Mouse (Mus musculus) MEL (cell line): ENCODE results near the gene S100pbp. TPM values are rescaled to one million over a fixed set of nuclear protein-coding genes. Genes with fewer than 3 reads are reported as not detected.

Source experiments
- DNase-seq: peaks from one replicate; pipeline ENCODE4 v3.0.0; 2011; ENCODE audit warnings: low read depth, low spot score
- H3K27ac ChIP-seq: 2 replicates; pipeline ENCODE4 v1.5.1; 2012; ENCODE audit warnings: low read depth, mild to moderate bottlenecking, control low read depth, low read length, moderate library complexity; ENCODE audit not compliant: control insufficient read depth
- H3K27me3 ChIP-seq, 2 experiments: fragments of 150-350 bp in 1 of 2; sonication (generic) in 1 of 2; 2 replicates each; pipeline ENCODE4 v1.6.1; 2012; ENCODE audit warnings: low read length in 2 of 2, mild to moderate bottlenecking in 2 of 2, improper control_type of control experiment in 1 of 2, moderate library complexity in 1 of 2; ENCODE audit not compliant: insufficient read depth in 2 of 2, control insufficient read depth in 1 of 2
- H3K36me3 ChIP-seq, 2 experiments: 2 replicates each; pipeline ENCODE4 v1.6.1; 2012 to 2014; ENCODE audit warnings: low read length in 2 of 2, improper control_type of control experiment in 1 of 2, inconsistent platforms in 1 of 2, mild to moderate bottlenecking in 1 of 2; ENCODE audit not compliant: insufficient read depth in 2 of 2, control insufficient read depth in 1 of 2
- H3K4me1 ChIP-seq, 2 experiments: fragments of 150-350 bp in 1 of 2; sonication (generic) in 1 of 2; 2 replicates each; pipeline ENCODE4 v1.6.1; 2012; ENCODE audit warnings: low read length in 2 of 2, improper control_type of control experiment in 1 of 2, mild to moderate bottlenecking in 1 of 2; ENCODE audit not compliant: insufficient read depth in 2 of 2, control insufficient read depth in 1 of 2
- H3K4me3 ChIP-seq, 2 experiments: fragments of 150-350 bp in 1 of 2; sonication (generic) in 1 of 2; 2 replicates each; pipeline ENCODE4 v1.5.1; 2012; ENCODE audit warnings: low read depth in 2 of 2, low read length in 2 of 2, mild to moderate bottlenecking in 2 of 2, moderate library complexity in 2 of 2, control low read depth in 1 of 2, improper control_type of control experiment in 1 of 2; ENCODE audit not compliant: control insufficient read depth in 1 of 2, insufficient read depth in 1 of 2
- H3K79me2 ChIP-seq: 2 replicates; pipeline ENCODE4 v1.6.1; 2012; ENCODE audit warnings: mild to moderate bottlenecking, low read length, moderate library complexity; ENCODE audit not compliant: control insufficient read depth, poor library complexity, insufficient read depth
- H3K9ac ChIP-seq: 2 replicates; pipeline ENCODE4 v1.6.1; 2012; ENCODE audit warnings: low read depth, mild to moderate bottlenecking, control low read depth, low read length, moderate library complexity; ENCODE audit not compliant: control insufficient read depth, poor library complexity, severe bottlenecking
- H3K9me3 ChIP-seq: fragments of 150-350 bp; sonication (generic); replicated peaks from 2 replicates; pipeline ENCODE4 v1.6.1; 2012; ENCODE audit warnings: mild to moderate bottlenecking, low read length, improper control_type of control experiment, moderate library complexity; ENCODE audit not compliant: insufficient read depth
- EP300 ChIP-seq, 2 experiments: IDR thresholded peaks; 2 replicates each; pipeline ENCODE4 v1.6.1; 2011; ENCODE audit warnings: improper control_type of control experiment in 2 of 2, low read length in 2 of 2, low read depth in 1 of 2, mild to moderate bottlenecking in 1 of 2
- GATA1 ChIP-seq: IDR thresholded peaks from 2 replicates; pipeline ENCODE4 v1.6.1; 2011; ENCODE audit warnings: low read depth, low read length, improper control_type of control experiment
- MAX ChIP-seq: IDR thresholded peaks from 2 replicates; pipeline ENCODE4 v1.6.1; 2011; ENCODE audit warnings: low read length, improper control_type of control experiment
- NELFE ChIP-seq: IDR thresholded peaks from 2 replicates; pipeline ENCODE4 v1.6.1; 2011; ENCODE audit warnings: low read depth, low read length, improper control_type of control experiment
- POLR2A ChIP-seq, 2 experiments: IDR thresholded peaks; 2 replicates each; pipeline ENCODE4 v1.6.1; 2011 to 2012; ENCODE audit warnings: low read length in 2 of 2, mild to moderate bottlenecking in 2 of 2, control low read depth in 1 of 2, improper control_type of control experiment in 1 of 2, low read depth in 1 of 2, moderate library complexity in 1 of 2; ENCODE audit not compliant: control insufficient read depth in 1 of 2, insufficient read depth in 1 of 2, poor library complexity in 1 of 2
- SMC3 ChIP-seq: IDR thresholded peaks from 2 replicates; pipeline ENCODE4 v1.6.1; 2011; ENCODE audit warnings: low read depth, low read length, improper control_type of control experiment
- ZNF384 ChIP-seq: IDR thresholded peaks from 2 replicates; pipeline ENCODE4 v1.6.1; 2012; ENCODE audit warnings: low read depth, mild to moderate bottlenecking, inconsistent platforms, low read length, improper control_type of control experiment
- polyA plus RNA-seq, 2 experiments: library from polyadenylated mRNA; stranded (reverse) in 1 of 2; unstranded in 1 of 2; fragments of >175 nt in 1 of 2; fragments of >200 nt in 1 of 2; gene quantifications; 2 replicates each; pipeline versions ENCODE4 v1.2.1 to v1.2.4; 2012; ENCODE audit warnings: low replicate concordance in 2 of 2, low read depth in 1 of 2; ENCODE audit not compliant: insufficient read length in 2 of 2, insufficient read depth in 1 of 2, missing spikeins in 1 of 2
- total RNA-seq: library from RNA; depleted of rRNA; stranded (reverse); fragments of 300-350 nt; gene quantifications from 2 replicates; pipeline ENCODE4 v1.2.3, GENCODE M21; 2012

Gene S100pbp
- total and polyA plus RNA-seq, 3 experiments = 11.6 to 28.3 TPM; not detected in 1

- H3K4me3 ChIP-seq = peak overlapping the region; percentile 62 to 88
- H3K27ac ChIP-seq = peak overlapping the region; percentile 89
- H3K9me3 ChIP-seq = no peaks in the 10 kb centered on the region
- H3K79me2 ChIP-seq = peaks cover 56% of the 10 kb centered on the region
- 0 out of 4 replicates have a peak, but pooled peaks of 1 of the 2 experiments have one; percentile 38 for TF ChIP-seq POLR2A (IDR thresholded peaks at IDR 0.05; ENCODE audit: control insufficient read depth in 1 of 2, insufficient read depth in 1 of 2, low read depth in 1 of 2, low read length in 2 of 2, poor library complexity in 1 of 2)
- TF ChIP-seq MAX = no peak
- no peak for TF ChIP-seq EP300 (IDR thresholded peaks at IDR 0.05; ENCODE audit: low read depth in 1 of 2, low read length in 2 of 2)
- DNase-seq = peak; percentile 67
- peak overlapping the region; percentile 94 for H3K9ac ChIP-seq
- H3K4me1 ChIP-seq = peaks cover 6 to 16% of the 10 kb centered on the region in 2 experiments
- H3K27me3 ChIP-seq = no peaks in the 10 kb centered on the region
- peaks cover 23 to 26% of the 10 kb centered on the region in 2 experiments for H3K36me3 ChIP-seq
These were observed 1.0 kb upstream of the S100pbp start for GRCm38 (mm10) chr4:129190538-129190937.

DNA sequence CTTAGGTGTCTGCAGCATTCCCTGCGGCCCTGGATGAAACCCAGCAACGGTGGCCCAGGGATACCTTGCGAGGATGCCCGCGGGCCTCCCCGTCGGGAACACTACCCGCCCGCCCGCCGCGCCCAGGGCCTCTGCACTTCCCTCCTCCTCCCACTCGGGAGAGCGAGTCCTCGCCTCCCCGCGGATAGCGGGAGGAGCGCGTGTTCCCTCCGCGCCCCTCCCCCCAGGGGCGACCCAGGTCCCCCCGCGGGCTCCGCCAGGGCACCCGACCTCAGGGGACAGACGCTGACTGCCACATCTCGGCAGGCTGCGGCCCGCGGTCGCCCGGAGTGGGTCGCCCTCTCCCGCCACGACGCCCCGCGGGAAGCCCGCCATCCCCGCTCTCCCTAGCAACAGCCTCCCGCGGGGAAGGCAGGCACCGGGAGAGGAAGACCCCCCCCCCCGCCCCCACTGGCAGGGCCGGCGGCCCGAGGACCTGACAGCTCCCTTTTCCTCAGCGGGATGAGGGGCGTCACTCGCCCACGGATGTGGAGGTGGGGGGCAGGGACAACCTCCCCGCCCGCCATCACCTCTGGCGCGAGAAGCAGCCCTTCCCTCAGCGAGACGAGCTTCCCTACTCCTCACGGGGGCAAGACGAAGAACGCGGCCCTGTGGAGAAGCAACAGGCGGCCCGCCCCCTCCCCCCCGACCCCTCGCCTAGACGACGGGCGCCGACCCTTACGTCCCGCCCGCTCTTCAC lies 555 bp downstream of the S100pbp start:
- no peaks in the 10 kb centered on the region for H3K9me3 ChIP-seq
- no peak for TF ChIP-seq SMC3
- peak in 1 of 2 experiments; percentile 43; a peak in 2 of 4 replicates for TF ChIP-seq POLR2A (IDR thresholded peaks at IDR 0.05; ENCODE audit: control insufficient read depth in 1 of 2, insufficient read depth in 1 of 2, low read depth in 1 of 2, low read length in 2 of 2, poor library complexity in 1 of 2)
- no peak for TF ChIP-seq NELFE
- TF ChIP-seq, all 39 proteins: peak for 1
- Histone ChIP-seq H3K4me1 (peaks cover 6 to 19% of the 10 kb centered on the region in 2 experiments), H3K9ac (peak overlapping the region; percentile 90), H3K36me3 (peaks cover 15 to 28% of the 10 kb centered on the region in 2 experiments), H3K79me2 (peaks cover 45% of the 10 kb centered on the region), H3K27ac (peak overlapping the region; percentile 58), H3K27me3 (no peaks in the 10 kb centered on the region), H3K4me3 (peak overlapping the region; percentile 68 to 88)
- no peak for DNase-seq

- no peak overlapping the region for H3K27ac ChIP-seq
- peak; percentile 50; the same call in 1 of the 2 replicates for TF ChIP-seq ZNF384
- TF ChIP-seq GATA1 = no peak
- TF ChIP-seq EP300 (IDR thresholded peaks at IDR 0.05; ENCODE audit: low read depth in 1 of 2, low read length in 2 of 2) = 0 out of 4 replicates have a peak, but pooled peaks of 1 of the 2 experiments have one; percentile 7
- TF ChIP-seq, all 39 proteins: peak for 2
These were observed 1.4 kb downstream of the S100pbp start for GRCm38 (mm10) chr4:129188041-129188659.

More at GRCm38 (mm10) chr4:129188041-129188659, 1.4 kb downstream of the S100pbp start:
- H3K79me2 ChIP-seq = peaks cover 39% of the 10 kb centered on the region
- H3K27me3 ChIP-seq = no peaks in the 10 kb centered on the region
- H3K9me3 ChIP-seq = no peaks in the 10 kb centered on the region
- H3K4me1 ChIP-seq = peaks cover 6 to 19% of the 10 kb centered on the region in 2 experiments
- H3K9ac ChIP-seq = peak overlapping the region; percentile 90
- peaks cover 8 to 26% of the 10 kb centered on the region in 2 experiments for H3K36me3 ChIP-seq
- DNase-seq = no peak
- H3K4me3 ChIP-seq = peak overlapping the region; percentile 68 to 88
